Mouse (Mus musculus) myocyte (in vitro differentiated cells): ENCODE measurements around the gene Tmem63c. TPM values are rescaled to one million over a fixed set of nuclear protein-coding genes. Genes with fewer than 3 reads are reported as not detected.

Experiments used
- H3K27me3 ChIP-seq: one replicate; pipeline ENCODE4 v1.6.1; 2011; ENCODE audit not compliant: control insufficient read depth, insufficient read depth, insufficient read length
- H3K36me3 ChIP-seq: one replicate; pipeline ENCODE4 v1.6.1; 2011; ENCODE audit not compliant: control insufficient read depth, insufficient read depth
- H3K4me2 ChIP-seq: one replicate; pipeline ENCODE4 v1.6.1; 2011; ENCODE audit warnings: low read depth, control low read depth
- H3K4me3 ChIP-seq: one replicate; pipeline ENCODE4 v1.5.1; 2011; ENCODE audit warnings: mild to moderate bottlenecking, control low read depth, moderate library complexity
- H3K79me2 ChIP-seq: one replicate; pipeline ENCODE4 v1.6.1; 2011; ENCODE audit not compliant: control insufficient read depth, insufficient read depth
- H3ac ChIP-seq: one replicate; pipeline ENCODE4 v1.6.1; 2011; ENCODE audit not compliant: control insufficient read depth, insufficient read length
- CEBPB ChIP-seq: IDR thresholded peaks from 2 replicates; pipeline ENCODE4 v1.6.1; 2011; ENCODE audit warnings: mild to moderate bottlenecking, moderate library complexity; ENCODE audit not compliant: poor library complexity, insufficient read depth, severe bottlenecking
- E2F4 ChIP-seq: IDR thresholded peaks from one replicate; pipeline ENCODE4 v1.6.1; 2011; ENCODE audit warnings: mild to moderate bottlenecking, control low read depth, moderate library complexity; ENCODE audit not compliant: insufficient read depth
- MAX ChIP-seq: IDR thresholded peaks from one replicate; pipeline ENCODE4 v1.6.1; 2011; ENCODE audit warnings: low read depth, mild to moderate bottlenecking, control low read depth
- MYOD1 ChIP-seq, 3 experiments: IDR thresholded peaks; one replicate each; pipeline ENCODE4 v1.6.1; 2011; ENCODE audit warnings: control low read depth in 2 of 3, low read depth in 2 of 3, mild to moderate bottlenecking in 2 of 3, moderate library complexity in 1 of 3; ENCODE audit not compliant: insufficient read length in 2 of 3, control insufficient read depth in 1 of 3
- MYOG ChIP-seq, 3 experiments: IDR thresholded peaks; one replicate each; pipeline ENCODE4 v1.6.1; 2011; ENCODE audit warnings: control low read depth in 2 of 3, low read depth in 2 of 3, mild to moderate bottlenecking in 2 of 3; ENCODE audit not compliant: insufficient read length in 2 of 3, control insufficient read depth in 1 of 3, insufficient read depth in 1 of 3
- POLR2A ChIP-seq: IDR thresholded peaks from one replicate; pipeline ENCODE4 v1.6.1; 2011; ENCODE audit warnings: low read depth, mild to moderate bottlenecking, control low read depth, moderate library complexity; ENCODE audit not compliant: insufficient read length
- POLR2AphosphoS2 ChIP-seq: IDR thresholded peaks from one replicate; pipeline ENCODE4 v1.6.1; 2011; ENCODE audit warnings: low read depth, control low read depth; ENCODE audit not compliant: insufficient read length
- REST ChIP-seq: IDR thresholded peaks from one replicate; pipeline ENCODE4 v1.6.1; 2011; ENCODE audit warnings: mild to moderate bottlenecking, control low read depth, moderate library complexity; ENCODE audit not compliant: insufficient read depth, insufficient read length
- SRF ChIP-seq: IDR thresholded peaks from one replicate; pipeline ENCODE4 v1.6.1; 2011; ENCODE audit warnings: low read depth; ENCODE audit not compliant: control insufficient read depth, insufficient read length
- TCF12 ChIP-seq: IDR thresholded peaks from one replicate; pipeline ENCODE4 v1.6.1; 2011; ENCODE audit warnings: mild to moderate bottlenecking, control low read depth; ENCODE audit not compliant: poor library complexity, insufficient read depth, severe bottlenecking
- TCF3 ChIP-seq: IDR thresholded peaks from one replicate; pipeline ENCODE4 v1.6.1; 2011; ENCODE audit warnings: low read depth, control low read depth; ENCODE audit not compliant: insufficient read length
- USF1 ChIP-seq: IDR thresholded peaks from one replicate; pipeline ENCODE4 v1.6.1; 2011; ENCODE audit warnings: low read depth, mild to moderate bottlenecking, control low read depth, moderate library complexity
- polyA plus RNA-seq: library from polyadenylated mRNA; unstranded; fragments of >200 nt; fragmentation: generic; extraction: Trizol; gene quantifications from one replicate; pipeline ENCODE4 v1.2.1, GENCODE M21; 2012; ENCODE audit warnings: missing spikeins

Gene Tmem63c
- polyA plus RNA-seq, 1 experiment: not detected

DNA sequence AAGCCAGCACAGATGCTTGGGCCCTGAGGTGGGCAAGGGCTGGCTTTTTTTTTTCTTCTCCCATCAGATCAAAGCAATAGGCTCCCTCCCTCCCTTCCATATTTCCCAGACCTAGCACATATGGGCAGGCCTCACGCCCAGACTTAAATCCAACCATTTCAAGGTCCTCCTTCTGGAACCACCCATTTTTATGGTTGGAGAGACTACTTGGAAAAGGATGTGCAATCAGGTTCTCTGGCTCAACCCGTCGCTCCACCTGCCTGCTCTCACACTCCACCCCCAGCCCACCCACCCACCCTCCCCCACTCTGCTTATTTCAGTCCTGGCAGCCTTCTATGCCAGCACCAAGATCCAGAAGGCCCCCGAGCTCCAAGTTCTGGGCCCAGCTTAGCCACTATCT is 34.6 kb upstream of the Tmem63c start:
- no peak for TF ChIP-seq USF1
- no peak for TF ChIP-seq MAX
- TF ChIP-seq CEBPB: no peak
- no peak for TF ChIP-seq MYOD1 (IDR thresholded peaks at IDR 0.05; ENCODE audit: control insufficient read depth in 1 of 3, insufficient read length in 2 of 3, low read depth in 2 of 3)
- TF ChIP-seq POLR2A: no peak
- no peak for TF ChIP-seq TCF12
- TF ChIP-seq SRF: no peak
- TF ChIP-seq TCF3: no peak
- TF ChIP-seq POLR2AphosphoS2: no peak
- TF ChIP-seq REST: no peak
- TF ChIP-seq E2F4: no peak
- TF ChIP-seq MYOG (IDR thresholded peaks at IDR 0.05; ENCODE audit: control insufficient read depth in 1 of 3, insufficient read depth in 1 of 3, insufficient read length in 2 of 3, low read depth in 2 of 3): no peak
- Histone ChIP-seq H3K4me2 (no peak overlapping the region), H3ac (no peak overlapping the region), H3K79me2 (no peaks in the 10 kb centered on the region), H3K4me3 (no peak overlapping the region), H3K36me3 (no peaks in the 10 kb centered on the region), H3K27me3 (peaks cover 48% of the 10 kb centered on the region)

DNA sequence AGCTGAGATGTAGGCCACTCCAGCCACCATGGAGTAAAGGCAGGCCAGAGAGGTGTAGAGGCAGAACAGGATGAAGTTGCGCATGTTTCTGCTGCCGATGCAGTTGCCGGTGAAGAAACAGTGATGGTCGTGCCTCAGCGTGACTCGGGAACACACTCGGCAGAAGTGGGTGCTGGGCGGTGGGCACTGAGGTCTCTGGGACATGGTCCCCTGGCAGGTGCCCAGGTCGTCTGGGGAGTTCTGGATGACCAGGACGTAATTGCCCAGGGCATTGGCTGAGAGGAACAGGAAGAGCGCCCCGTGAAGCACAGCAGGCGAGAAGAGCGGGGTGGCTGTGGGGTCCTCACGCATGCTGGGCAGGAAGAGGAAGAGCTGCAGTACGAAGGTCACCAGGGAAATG is 32.9 kb upstream of the Tmem63c start:
- Histone ChIP-seq H3K79me2 (no peaks in the 10 kb centered on the region), H3K4me3 (no peak overlapping the region), H3ac (no peak overlapping the region), H3K36me3 (no peaks in the 10 kb centered on the region), H3K4me2 (no peak overlapping the region), H3K27me3 (peaks cover 56% of the 10 kb centered on the region)
- no peak for TF ChIP-seq TCF3
- no peak for TF ChIP-seq USF1
- TF ChIP-seq POLR2AphosphoS2: no peak
- TF ChIP-seq CEBPB: no peak
- no peak for TF ChIP-seq MYOG (IDR thresholded peaks at IDR 0.05; ENCODE audit: control insufficient read depth in 1 of 3, insufficient read depth in 1 of 3, insufficient read length in 2 of 3, low read depth in 2 of 3)
- no peak for TF ChIP-seq TCF12
- no peak for TF ChIP-seq MAX
- no peak for TF ChIP-seq MYOD1 (IDR thresholded peaks at IDR 0.05; ENCODE audit: control insufficient read depth in 1 of 3, insufficient read length in 2 of 3, low read depth in 2 of 3)
- TF ChIP-seq REST: no peak
- TF ChIP-seq POLR2A: no peak
- no peak for TF ChIP-seq SRF

DNA sequence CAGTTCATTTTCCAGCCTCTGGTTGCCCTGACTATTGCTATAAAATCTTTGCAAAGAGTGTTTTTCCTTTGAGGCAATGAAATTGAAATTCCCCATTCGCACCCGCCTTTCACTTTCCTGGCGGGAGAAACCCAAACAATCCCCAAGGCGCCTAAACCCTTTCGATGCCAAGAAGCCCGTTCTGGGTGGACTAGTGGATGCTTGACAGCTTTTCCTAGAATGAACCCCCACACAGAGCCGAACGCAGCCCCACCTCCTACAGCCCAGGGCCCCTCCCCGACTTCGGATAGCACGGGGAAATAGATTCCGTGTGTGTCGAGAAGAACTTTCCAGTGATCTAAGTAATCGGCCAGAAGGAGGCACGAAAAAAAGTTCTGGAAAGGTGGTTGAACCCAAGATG is 31.8 kb upstream of the Tmem63c start:
- no peak overlapping the region for H3ac ChIP-seq
- H3K36me3 ChIP-seq: no peaks in the 10 kb centered on the region
- TF ChIP-seq POLR2AphosphoS2 (no peak), E2F4 (no peak), TCF12 (no peak), MYOD1 (IDR thresholded peaks at IDR 0.05; ENCODE audit: control insufficient read depth in 1 of 3, insufficient read length in 2 of 3, low read depth in 2 of 3) (no peak), SRF (no peak), MYOG (IDR thresholded peaks at IDR 0.05; ENCODE audit: control insufficient read depth in 1 of 3, insufficient read depth in 1 of 3, insufficient read length in 2 of 3, low read depth in 2 of 3) (no peak), USF1 (no peak), CEBPB (no peak), POLR2A (no peak), REST (no peak), TCF3 (no peak), MAX (no peak)
- H3K4me2 ChIP-seq: no peak overlapping the region
- peaks cover 56% of the 10 kb centered on the region for H3K27me3 ChIP-seq
- H3K4me3 ChIP-seq: no peak overlapping the region
- H3K79me2 ChIP-seq: no peaks in the 10 kb centered on the region

DNA sequence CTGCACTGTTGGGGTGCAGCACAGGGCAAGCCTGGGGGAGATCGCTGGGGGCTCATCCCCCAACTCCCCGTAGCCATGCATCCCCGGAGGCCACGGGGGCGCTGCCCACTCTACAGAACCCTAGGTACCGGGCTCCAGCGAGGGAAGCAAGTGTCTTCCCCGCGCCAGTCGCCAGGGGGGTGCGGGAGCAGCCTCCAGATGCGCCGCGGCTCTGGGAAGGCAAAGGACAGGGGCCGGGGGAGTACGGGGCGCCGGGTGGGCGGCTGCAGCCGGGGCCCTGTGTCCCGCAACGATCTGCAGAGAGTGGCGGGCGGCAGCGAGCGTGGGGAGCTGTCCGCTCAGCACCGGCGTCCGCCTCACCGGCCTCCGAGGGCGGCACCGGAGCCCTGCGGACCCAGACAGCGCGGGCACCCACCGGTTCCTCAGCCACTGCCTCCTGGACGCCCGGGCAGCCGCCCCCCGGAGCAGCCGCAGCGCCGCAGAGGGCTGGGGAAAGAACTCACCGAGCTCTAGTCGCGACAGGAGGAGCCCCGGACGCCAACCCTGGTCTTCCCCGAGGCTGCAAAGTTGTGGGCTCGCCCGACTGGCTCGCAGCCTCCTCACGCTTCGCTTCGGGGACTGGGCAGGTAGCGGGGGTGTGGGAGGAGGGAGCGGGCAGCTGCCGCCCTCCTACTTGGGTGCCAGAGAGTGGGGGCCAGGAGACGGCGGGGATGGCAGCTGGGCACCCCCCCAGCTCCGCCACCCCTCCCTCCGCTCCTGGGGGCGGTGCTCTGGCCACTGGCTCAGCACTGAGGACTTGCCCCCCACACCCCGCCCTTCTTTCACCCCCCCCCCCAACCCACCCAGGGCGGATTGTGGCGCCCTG is 31.0 kb upstream of the Tmem63c start, which contains the start of gene Zdhhc22:
Gene Zdhhc22 (minus strand): TSS at position 541 of the 865 bp plus-strand sequence.
- Histone ChIP-seq H3K79me2 (no peaks in the 10 kb centered on the region), H3K4me2 (no peak within 1 kb of the TSS), H3K27me3 (peaks cover 56% of the 10 kb centered on the region), H3K4me3 (no peak within 1 kb of the TSS), H3ac (no peak within 1 kb of the TSS), H3K36me3 (no peaks in the 10 kb centered on the region)
- TF ChIP-seq POLR2A: no peak
- TF ChIP-seq REST: peak; percentile 64
- no peak for TF ChIP-seq CEBPB
- no peak for TF ChIP-seq TCF3
- no peak for TF ChIP-seq MAX
